In the genomic region with DNA sequence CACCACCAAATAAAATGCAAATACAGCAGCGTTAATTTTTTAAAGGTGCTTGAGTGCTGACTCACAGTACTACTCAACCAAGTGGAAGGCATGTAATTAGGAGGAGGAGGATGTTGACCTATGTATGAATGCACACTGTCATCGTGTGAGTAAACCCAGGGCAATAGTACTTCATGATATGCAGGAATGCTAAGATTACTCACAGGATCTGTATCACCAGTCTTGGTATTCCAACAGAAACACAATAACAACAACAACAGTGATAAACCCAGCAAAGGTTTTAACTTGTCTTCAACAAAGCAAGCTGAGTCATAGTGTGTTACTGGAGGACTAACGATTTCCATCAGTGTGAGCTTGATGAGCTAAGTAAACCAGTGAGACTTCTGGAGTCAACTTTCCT, we compare ENCODE assay signal across 27 mouse cellular contexts. TPM values are rescaled to one million over a fixed set of nuclear protein-coding genes. Genes with fewer than 3 reads are reported as not detected.
DNase-seq lines count a peak whose midpoint lies in the region; ATAC-seq and TF ChIP-seq lines count a peak whose summit lies in the region.
"Had no signal": no experiment of that assay in that cellular context is flagged by ENCODE, and none has a peak within 500 bp of the region (broad histone marks: within the 10 kb centered on the region; RNA-seq: fewer than 3 reads in every experiment).

No protein-coding gene starts in this region.

- H3K27ac ChIP-seq in midbrain, embryonic 14.5 days (replicated peaks; ENCODE audit: low read depth, low read length), result no peak overlapping the region
- H3K27ac ChIP-seq: embryonic facial prominence, embryonic 12.5 days; embryonic facial prominence, embryonic 15.5 days; gastrocnemius, adult 2 months; heart, embryonic 10.5 days; heart, embryonic 13.5 days; hindbrain, embryonic 12.5 days had no signal

- CTCF ChIA-PET in Patski (lab: Charles Lee), result interaction anchor here (0.8 to 2.3 kb wide), 3 partner anchors 10 to 522 kb away, joined by 3 to 14 read pairs (median 3); no protein-coding TSS in a partner anchor

- no peaks in the 10 kb centered on the region for H3K36me3 ChIP-seq in midbrain, embryonic 14.5 days (ENCODE audit: control insufficient read depth, insufficient read depth, low read length)
- H3K36me3 ChIP-seq: embryonic facial prominence, embryonic 12.5 days; embryonic facial prominence, embryonic 15.5 days; heart, embryonic 10.5 days; heart, embryonic 13.5 days; hindbrain, embryonic 12.5 days had no signal

- H3K4me1 ChIP-seq in midbrain, embryonic 14.5 days (ENCODE audit: control insufficient read depth, insufficient read depth, low read length), result no peaks in the 10 kb centered on the region
- H3K4me1 ChIP-seq: embryonic facial prominence, embryonic 12.5 days; embryonic facial prominence, embryonic 15.5 days; heart, embryonic 10.5 days; heart, embryonic 13.5 days; hindbrain, embryonic 12.5 days had no signal

- TF ChIP-seq CTCF in Patski (IDR thresholded peaks at IDR 0.05), result no peak

- H3K9me3 ChIP-seq in midbrain, embryonic 14.5 days (ENCODE audit: control insufficient read depth, low read length), result no peaks in the 10 kb centered on the region
- H3K9me3 ChIP-seq: embryonic facial prominence, embryonic 12.5 days; embryonic facial prominence, embryonic 15.5 days; heart, embryonic 10.5 days; heart, embryonic 13.5 days; hindbrain, embryonic 12.5 days had no signal

- no peak overlapping the region for H3K4me3 ChIP-seq in midbrain, embryonic 14.5 days (replicated peaks; ENCODE audit: low read depth, low read length)
- H3K4me3 ChIP-seq: embryonic facial prominence, embryonic 12.5 days; embryonic facial prominence, embryonic 15.5 days; erythroblast, embryonic 14.5 days; gastrocnemius, adult 2 months; heart, embryonic 10.5 days; heart, embryonic 13.5 days; hindbrain, embryonic 12.5 days had no signal

- no peaks in the 10 kb centered on the region for H3K27me3 ChIP-seq in Patski
- H3K27me3 ChIP-seq in midbrain, embryonic 14.5 days (ENCODE audit: control insufficient read depth, insufficient read depth, low read length), result no peaks in the 10 kb centered on the region
- H3K27me3 ChIP-seq: embryonic facial prominence, embryonic 12.5 days; embryonic facial prominence, embryonic 15.5 days; heart, embryonic 13.5 days; hindbrain, embryonic 12.5 days had no signal

- no peak overlapping the region for H3K9ac ChIP-seq in midbrain, embryonic 14.5 days (replicated peaks; ENCODE audit: low read length)
- H3K9ac ChIP-seq: embryonic facial prominence, embryonic 12.5 days; embryonic facial prominence, embryonic 15.5 days; forebrain, postnatal 0 days; heart, embryonic 13.5 days; hindbrain, embryonic 12.5 days had no signal

- POLR2A ChIA-PET in Patski (lab: Charles Lee), result no interaction called here

- H3K4me2 ChIP-seq in midbrain, embryonic 14.5 days (ENCODE audit: low read length), result no peak overlapping the region
- H3K4me2 ChIP-seq: embryonic facial prominence, embryonic 12.5 days; embryonic facial prominence, embryonic 15.5 days; heart, embryonic 13.5 days; hindbrain, embryonic 12.5 days had no signal

- DNase-seq in 416B (ENCODE audit: low read depth) (peak; percentile 16), Patski (ENCODE audit: low read depth, low spot score) (peak; percentile 22)
- DNase-seq in fibroblast of lung, adult 2 months (ENCODE audit: low read depth), result peak; percentile 42
- no peak for DNase-seq in cerebellum, adult 11 months
- no peak for DNase-seq in midbrain, embryonic 14.5 days
- no peak for DNase-seq in left cerebral cortex, adult 11 months (ENCODE audit: low spot score)
- DNase-seq: adrenal gland, adult 8-10 months; adrenal gland, postnatal 25 days; cerebellum, adult 2 months; cerebellum, adult 9-11 months; cerebellum, postnatal 25 days; forebrain, postnatal 0 days; gastrocnemius, adult 2 months; gastrocnemius, postnatal 25 days; heart, adult 18-20 months; kidney, adult 18-20 months had no signal

- WGBS in midbrain, embryonic 14.5 days, result 92% methylated on average over 3 of the region's 3 CpGs

- in situ Hi-C loops in Patski (cut with MboI; ENCODE audit: low pct_unique_long_range_greater_than_20kb), result no loop called here

- peak; percentile 85 for ATAC-seq in Patski
- no peak for ATAC-seq in midbrain, embryonic 14.5 days (ENCODE audit: low FRiP score, low TSS enrichment)
- no peak for ATAC-seq in erythroid progenitor cell, adult 5-6 weeks (replicated peaks; ENCODE audit: low FRiP score, poor library complexity, severe bottlenecking)
- ATAC-seq: activated CD4-positive, CD25-positive, alpha-beta regulatory T cell, adult 4 months; forebrain, embryonic 14.5 days; forebrain, postnatal 0 days; hindbrain, embryonic 16.5 days; intestine, embryonic 16.5 days had no signal

RNA-seq across cellular contexts. Expression of a gene that starts 38.9 kb away (rescaled TPM):
- polyA plus RNA-seq in Patski (2021), result 8.6 TPM
- polyA plus RNA-seq in midbrain, embryonic 14.5 days (2014; fragmentation: Nextera tagmentation; extraction: Ambion mirVana), result 16.7 and 18.4 TPM in 2 replicates
- 7.1 and 10.8 TPM in 2 replicates for total RNA-seq in erythroid progenitor cell, adult 5-6 weeks (2015; ENCODE audit: low replicate concordance)
- total RNA-seq in erythroid progenitor cell, adult 5-6 weeks (2017; ENCODE audit: low replicate concordance), result 2.2 and 3.8 TPM in 2 replicates

RNA-seq across cellular contexts. Expression of a gene that starts 42.5 kb away (rescaled TPM):
- polyA plus RNA-seq in Patski (2021), result 96.7 TPM
- 54.8 and 75.0 TPM in 2 replicates for polyA plus RNA-seq in midbrain, embryonic 14.5 days (2014; fragmentation: Nextera tagmentation; extraction: Ambion mirVana)
- 84.3 and 103 TPM in 2 replicates for total RNA-seq in erythroid progenitor cell, adult 5-6 weeks (2015; ENCODE audit: low replicate concordance)
- 97.7 and 122 TPM in 2 replicates for total RNA-seq in erythroid progenitor cell, adult 5-6 weeks (2017; ENCODE audit: low replicate concordance)

Comparison
In these comparisons a context has a peak if more than half of its experiments do, and no peak if none do; other contexts are left out.
1. DNase-seq: peak in 416B (single experiment), Patski (single experiment) and fibroblast of lung, adult 2 months (single experiment); none in cerebellum, adult 11 months (single experiment), midbrain, embryonic 14.5 days (single experiment) and left cerebral cortex, adult 11 months (single experiment).